Mouse (Mus musculus): ENCODE measurements around the gene Olfr24.

DNA sequence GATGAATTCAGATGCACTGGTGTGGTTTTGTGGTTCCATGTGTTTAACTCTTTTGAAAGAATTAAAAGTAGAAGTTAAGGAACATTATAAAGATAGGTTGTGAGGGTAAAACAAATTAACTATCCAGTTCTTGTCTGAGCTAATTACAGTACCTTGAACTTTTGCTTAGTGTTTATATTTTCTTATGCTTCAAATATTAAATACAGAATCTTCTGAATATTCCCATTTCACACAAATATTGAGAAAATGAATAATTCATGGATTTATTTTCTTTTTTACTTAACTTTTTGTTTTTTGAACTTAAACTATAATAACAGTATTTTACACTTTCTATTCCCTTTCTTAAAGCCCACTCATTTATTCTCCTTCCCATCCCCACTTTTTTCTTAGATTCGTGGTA lies 8.2 kb downstream of the Olfr24 start:
- no peak for TF ChIP-seq EP300 (optimal IDR thresholded peaks at IDR 0.05)
- TF ChIP-seq CTCF (IDR thresholded peaks at IDR 0.05; ENCODE audit: low read depth), result no peak
